Comparison of ENCODE assay signal across 8 mouse cellular contexts in genomic region chr7:136894106-136894986, GRCm38 (mm10). TPM values are rescaled to one million over a fixed set of nuclear protein-coding genes. Genes with fewer than 3 reads are reported as not detected.
DNase-seq lines count a peak whose midpoint lies in the region; ATAC-seq and TF ChIP-seq lines count a peak whose summit lies in the region.

Gene Mgmt (plus strand): TSS chr7:136894614.

- H3K4me1 ChIP-seq in hindbrain, embryonic 11.5 days (replicated peaks; ENCODE audit: control insufficient read depth, insufficient read depth, low read length) = no peaks in the 10 kb centered on the region
- peaks cover 8% of the 10 kb centered on the region; the same call in 1 of the 2 replicates for H3K4me1 ChIP-seq in lung, embryonic 16.5 days (replicated peaks; ENCODE audit: control insufficient read depth, insufficient read depth, low read length)
- H3K4me1 ChIP-seq in thymus, adult 2 months (replicated peaks; ENCODE audit: control insufficient read depth, insufficient read depth, low read length) = peaks cover 13% of the 10 kb centered on the region

- H3K9ac ChIP-seq in hindbrain, embryonic 11.5 days (ENCODE audit: low read depth, low read length) = peak within 1 kb of the TSS; percentile 48
- peak within 1 kb of the TSS; percentile 63 for H3K9ac ChIP-seq in lung, embryonic 16.5 days (ENCODE audit: low read length)

- TF ChIP-seq CTCF in thymus, adult 2 months (IDR thresholded peaks at IDR 0.05; ENCODE audit: borderline replicate concordance, control insufficient read depth, extremely low read depth, insufficient read depth, low read length, poor library complexity) = 0 out of 2 replicates have a peak, but pooled peaks have one; percentile 30

- WGBS in hindbrain, embryonic 11.5 days = 12% methylated on average over 32 of the region's 33 CpGs
- 9% methylated on average over 33 of the region's 33 CpGs for WGBS in lung, embryonic 16.5 days
- WGBS in thymus, adult 2 months = 11% methylated on average over 33 of the region's 33 CpGs

- ATAC-seq in hindbrain, embryonic 11.5 days (ENCODE audit: low FRiP score) = peak; percentile 98
- ATAC-seq in lung, embryonic 16.5 days (ENCODE audit: low read depth) = peak; percentile 100

- H3K27me3 ChIP-seq in hindbrain, embryonic 11.5 days (ENCODE audit: control insufficient read depth, insufficient read depth, low read length) = no peaks in the 10 kb centered on the region
- no peaks in the 10 kb centered on the region for H3K27me3 ChIP-seq in lung, embryonic 16.5 days (ENCODE audit: control insufficient read depth, insufficient read depth, low read depth, low read length)
- H3K27me3 ChIP-seq in thymus, adult 2 months (ENCODE audit: control insufficient read depth, insufficient read depth, low read length) = no peaks in the 10 kb centered on the region

- no peaks in the 10 kb centered on the region for H3K36me3 ChIP-seq in hindbrain, embryonic 11.5 days (ENCODE audit: control insufficient read depth, insufficient read depth, low read length)
- H3K36me3 ChIP-seq in lung, embryonic 16.5 days (ENCODE audit: control insufficient read depth, insufficient read depth, low read length) = no peaks in the 10 kb centered on the region
- no peaks in the 10 kb centered on the region for H3K36me3 ChIP-seq in thymus, adult 2 months (ENCODE audit: control insufficient read depth, insufficient read depth, low read length)

- peak within 1 kb of the TSS; percentile 43 for H3K4me2 ChIP-seq in hindbrain, embryonic 11.5 days (replicated peaks; ENCODE audit: low read depth, low read length)
- peak within 1 kb of the TSS; percentile 60 for H3K4me2 ChIP-seq in lung, embryonic 16.5 days (ENCODE audit: low read depth, low read length)

- peak within 1 kb of the TSS; percentile 27; the same call in 1 of the 2 replicates for H3K4me3 ChIP-seq in hindbrain, embryonic 11.5 days (ENCODE audit: low read depth, low read length)
- peak within 1 kb of the TSS; percentile 46 for H3K4me3 ChIP-seq in lung, embryonic 16.5 days (ENCODE audit: low read length)
- peak within 1 kb of the TSS; percentile 52 for H3K4me3 ChIP-seq in thymus, adult 2 months (ENCODE audit: control insufficient read depth, insufficient read depth, low read length)

- TF ChIP-seq POLR2A in thymus, adult 2 months (IDR thresholded peaks at IDR 0.05; ENCODE audit: control insufficient read depth, extremely low read depth, insufficient read depth, low read length, poor library complexity) = peak; percentile 39; the same call in 1 of the 2 replicates

- DNase-seq in R1 (ENCODE audit: low read depth, low spot score) = peak; percentile 97
- peak; percentile 67 for DNase-seq in cerebellum, postnatal 14 days
- DNase-seq in frontal cortex, postnatal 10 days (ENCODE audit: low spot score in 2 of 2) = peak; percentile 79 to 82
- DNase-seq in hindbrain, embryonic 11.5 days (ENCODE audit: low spot score) = peak; percentile 92
- peak; percentile 93 for DNase-seq in layer of hippocampus, adult 9-11 months
- peak; percentile 95 for DNase-seq in ovary, adult 18-20 months (ENCODE audit: low spot score)
- DNase-seq in thymus, adult 2 months = peak; percentile 95

- no peaks in the 10 kb centered on the region for H3K9me3 ChIP-seq in hindbrain, embryonic 11.5 days (ENCODE audit: control insufficient read depth, low read length)
- H3K9me3 ChIP-seq in lung, embryonic 16.5 days (ENCODE audit: control insufficient read depth, low read length) = no peaks in the 10 kb centered on the region

- no peak within 1 kb of the TSS for H3K27ac ChIP-seq in hindbrain, embryonic 11.5 days (ENCODE audit: low read depth, low read length)
- H3K27ac ChIP-seq in lung, embryonic 16.5 days (ENCODE audit: low read length) = peak within 1 kb of the TSS; percentile 51
- peak within 1 kb of the TSS; percentile 28; the same call in 1 of the 2 replicates for H3K27ac ChIP-seq in thymus, adult 2 months (ENCODE audit: control insufficient read depth, insufficient read depth, low read length)

RNA-seq across cellular contexts. Expression of gene Mgmt, which starts in this region (rescaled TPM):
- 3.9 and 4.0 TPM in 2 replicates for polyA plus RNA-seq in hindbrain, embryonic 11.5 days (2014; fragmentation: Nextera tagmentation; extraction: Ambion mirVana)
- 4.8 and 6.1 TPM in 2 replicates for polyA plus RNA-seq in lung, embryonic 16.5 days (2015; fragmentation: Nextera tagmentation; extraction: Ambion mirVana)
- polyA plus RNA-seq in thymus, adult 2 months (2012; rRNA removed) = 2.2 and 2.9 TPM in 2 replicates
